Mouse (Mus musculus) gastrocnemius, adult 18-20 months (tissue): ENCODE results near the gene Ube2h. TPM values are rescaled to one million over a fixed set of nuclear protein-coding genes. Genes with fewer than 3 reads are reported as not detected.
"Not testable (repeated sequence)": the region's sequence is repeated elsewhere in the genome, so short reads cannot be mapped to it uniquely, and the experiment has no call there.

Experiments
- DNase-seq: peaks from one replicate; pipeline ENCODE4 v3.0.0; 2021; ENCODE audit warnings: low spot score
- total RNA-seq, 2 experiments: library from RNA; stranded (reverse); gene quantifications; 2 replicates each; pipeline ENCODE4 v1.2.3; 2021

The Ube2h gene
- total RNA-seq, 2 experiments from 2014 or later: 64.7 to 69.4 TPM

- DNase-seq: not testable (repeated sequence)
These were observed 99.2 kb downstream of the Ube2h start for GRCm38 (mm10) chr6:30205180-30205538.

- DNase-seq: no peak
These were observed 99.8 kb downstream of the Ube2h start for GRCm38 (mm10) chr6:30204383-30205179.

GRCm38 (mm10) chr6:30196143-30196542 lies 108.2 kb downstream of the Ube2h start:
- DNase-seq: no peak

- no peak for DNase-seq
These were observed 108.7 kb downstream of the Ube2h start for GRCm38 (mm10) chr6:30195656-30196055.

GRCm38 (mm10) chr6:30183624-30184023 lies 120.7 kb downstream of the Ube2h start:
- no peak for DNase-seq

- DNase-seq: no peak
These were observed 122.3 kb downstream of the Ube2h start for GRCm38 (mm10) chr6:30182038-30182437.

- no peak for DNase-seq
These were observed 124.0 kb downstream of the Ube2h start for GRCm38 (mm10) chr6:30180321-30180720.

- DNase-seq: no peak
These were observed 125.3 kb downstream of the Ube2h start for GRCm38 (mm10) chr6:30179046-30179445.

DNA sequence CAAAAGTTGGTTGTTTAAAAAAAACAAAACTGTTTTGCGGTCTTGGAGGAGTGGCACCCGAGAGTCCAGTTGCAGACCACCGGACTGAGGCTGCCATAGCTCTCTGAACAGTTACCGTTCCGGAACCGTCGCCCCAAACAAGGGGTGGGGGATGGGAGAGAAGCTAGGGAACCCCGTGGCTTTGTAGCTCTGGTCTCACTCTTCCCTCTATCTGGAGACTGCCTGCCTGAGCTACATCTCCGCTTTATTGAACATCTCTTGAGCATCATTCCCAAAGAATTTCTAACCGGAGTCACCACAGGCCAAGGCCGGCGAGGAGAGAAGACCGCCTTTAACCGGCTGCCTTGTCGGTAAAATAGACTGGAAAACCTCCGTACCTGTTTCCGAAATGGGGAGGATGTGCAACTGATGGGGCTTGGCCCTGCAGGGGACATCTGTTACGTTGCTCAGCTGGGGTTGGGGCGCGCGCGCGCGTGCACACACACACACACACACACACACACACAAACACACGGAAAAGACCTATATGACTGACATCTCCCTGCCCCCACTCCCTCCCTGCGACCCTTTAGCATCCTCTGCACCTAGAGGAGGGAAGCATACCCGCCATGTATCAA lies 126.2 kb downstream of the Ube2h start:
- no peak for DNase-seq

GRCm38 (mm10) chr6:30177305-30177704 lies 127.0 kb downstream of the Ube2h start:
- DNase-seq: no peak

GRCm38 (mm10) chr6:30176496-30176895 lies 127.8 kb downstream of the Ube2h start:
- no peak for DNase-seq

GRCm38 (mm10) chr6:30175918-30176421 lies 128.4 kb downstream of the Ube2h start:
- DNase-seq: no peak

DNA sequence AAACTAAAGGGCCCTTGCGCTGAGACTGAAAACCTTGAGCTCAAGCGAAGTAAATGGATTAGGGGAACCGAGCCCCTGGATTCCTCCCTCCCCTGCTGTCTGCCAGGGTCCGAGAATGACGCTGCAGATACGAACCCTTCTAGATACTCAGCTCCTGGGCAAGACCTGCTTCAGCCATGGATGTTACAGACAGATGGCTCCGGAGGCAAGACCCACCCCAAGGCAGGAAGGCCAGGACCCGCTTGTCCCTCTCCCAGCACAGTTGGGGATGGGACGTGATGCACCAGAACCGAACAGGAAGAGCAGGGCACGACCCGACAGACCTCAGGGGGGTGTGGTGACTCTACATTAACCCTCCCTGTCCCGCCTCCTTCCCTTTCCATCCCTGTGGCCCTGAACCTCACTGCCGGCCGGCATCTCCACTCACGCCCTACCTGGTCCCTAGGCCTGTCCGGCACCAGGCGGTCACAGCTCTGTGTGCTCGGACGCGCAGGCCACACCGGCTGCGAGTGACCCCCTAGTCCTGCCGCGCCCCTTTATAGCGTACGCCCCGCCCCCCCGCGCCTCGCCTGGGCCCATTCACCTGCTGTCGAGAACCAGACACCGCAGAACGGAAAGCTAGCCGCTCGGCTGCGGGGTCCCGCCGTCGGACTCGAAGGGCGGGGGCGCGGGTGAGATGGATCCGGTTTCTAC lies 129.0 kb downstream of the Ube2h start:
- no peak for DNase-seq

- DNase-seq: no peak
These were observed 129.7 kb downstream of the Ube2h start for GRCm38 (mm10) chr6:30174461-30175224.

DNA sequence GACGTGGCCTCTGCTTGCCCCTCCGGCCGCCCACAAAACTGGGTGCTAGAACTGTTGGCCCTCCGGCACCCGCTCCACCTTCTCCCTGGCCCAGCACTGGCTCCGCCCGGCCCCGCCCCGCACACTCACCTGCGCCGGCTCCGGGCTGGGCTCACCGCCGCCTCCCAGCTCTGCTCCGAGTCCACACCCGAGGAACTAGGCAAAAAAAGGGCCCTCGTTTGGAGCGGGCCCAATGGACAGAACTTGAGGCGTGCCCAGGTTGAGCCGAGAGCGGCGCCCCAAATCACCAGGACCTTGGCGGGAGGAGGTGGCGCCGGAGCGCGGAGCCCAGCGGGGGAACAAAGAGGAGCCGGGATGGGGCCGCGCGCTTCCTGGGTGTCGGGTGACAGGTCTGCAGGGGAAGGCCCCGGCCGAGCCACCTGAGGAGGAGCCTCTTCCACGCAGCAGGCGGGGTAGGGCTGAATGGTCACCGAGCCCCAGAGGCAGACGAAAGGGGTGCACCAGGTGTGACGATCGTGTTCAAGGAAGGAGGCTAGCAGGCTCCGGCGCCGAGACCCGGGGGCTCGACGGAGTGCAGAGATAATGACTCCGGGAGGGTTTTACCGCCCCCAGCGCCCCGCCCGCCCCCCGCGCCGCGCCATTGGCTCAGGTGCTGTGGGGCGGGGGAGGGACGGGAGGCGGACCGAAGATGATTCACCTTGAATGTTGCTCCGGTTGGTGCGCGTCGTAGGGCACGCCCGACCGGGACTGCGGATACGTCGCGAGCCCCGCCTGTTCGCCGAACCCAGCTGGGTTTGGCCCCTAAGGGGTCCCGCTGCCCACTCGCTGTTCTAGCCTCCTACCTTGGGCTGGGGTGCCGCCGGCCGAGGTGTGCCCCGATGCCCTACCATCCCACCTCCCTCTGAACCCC lies 130.5 kb downstream of the Ube2h start:
- no peak for DNase-seq

DNA sequence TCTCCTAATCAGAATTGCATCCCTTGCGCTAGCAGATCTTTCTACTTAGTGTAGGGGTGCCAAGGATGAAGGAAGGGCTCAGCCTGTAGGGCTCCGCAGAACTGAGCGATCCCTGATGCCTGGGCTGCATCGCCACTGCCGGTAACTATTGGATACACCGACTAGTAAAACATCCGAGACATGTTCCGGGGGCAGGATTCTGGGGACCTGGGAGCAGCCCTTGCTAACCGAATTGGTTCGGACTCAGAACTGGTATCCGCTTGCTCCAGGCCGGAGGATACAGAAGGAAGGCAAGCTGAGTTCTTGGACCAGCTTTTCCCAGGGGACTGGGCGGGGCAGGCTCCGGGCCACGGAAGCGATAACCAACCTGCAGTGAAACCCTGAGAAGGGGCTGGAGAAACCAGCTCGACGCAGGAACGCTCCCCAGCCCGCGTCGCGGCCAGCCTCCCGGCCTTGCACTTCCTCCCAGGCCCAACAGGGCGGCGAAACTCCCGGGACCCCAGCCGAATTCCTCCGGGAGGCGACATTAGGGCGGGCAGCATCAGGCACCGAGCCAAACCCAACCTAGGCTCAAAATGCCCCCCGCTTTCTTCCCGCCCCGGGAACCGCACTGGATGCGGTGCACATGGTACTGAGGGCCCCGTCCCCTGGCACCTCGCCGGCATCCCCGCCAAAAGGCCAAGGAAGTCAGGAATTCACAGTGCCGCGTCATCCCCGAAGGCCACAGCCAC lies 131.4 kb downstream of the Ube2h start:
- peak; percentile 18 for DNase-seq

DNA sequence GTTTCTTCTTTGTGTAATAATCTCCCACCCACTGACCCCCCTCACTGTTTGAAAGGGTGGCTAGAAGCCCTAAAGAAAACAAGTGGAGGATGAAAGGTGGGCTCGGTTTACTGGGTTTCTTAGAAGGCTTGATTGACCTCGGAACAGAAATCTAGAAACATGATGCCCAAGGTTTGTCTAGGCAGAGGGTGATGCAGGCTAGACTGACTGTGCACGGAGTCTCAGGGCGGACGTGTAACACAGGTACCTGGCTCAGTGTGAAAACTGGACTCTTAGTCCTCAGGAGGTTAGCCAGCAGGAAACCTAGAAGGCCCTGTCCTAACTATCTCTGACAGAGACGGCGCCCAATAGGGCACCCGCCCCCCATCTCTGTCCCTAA lies 131.9 kb downstream of the Ube2h start:
- DNase-seq: no peak

DNA sequence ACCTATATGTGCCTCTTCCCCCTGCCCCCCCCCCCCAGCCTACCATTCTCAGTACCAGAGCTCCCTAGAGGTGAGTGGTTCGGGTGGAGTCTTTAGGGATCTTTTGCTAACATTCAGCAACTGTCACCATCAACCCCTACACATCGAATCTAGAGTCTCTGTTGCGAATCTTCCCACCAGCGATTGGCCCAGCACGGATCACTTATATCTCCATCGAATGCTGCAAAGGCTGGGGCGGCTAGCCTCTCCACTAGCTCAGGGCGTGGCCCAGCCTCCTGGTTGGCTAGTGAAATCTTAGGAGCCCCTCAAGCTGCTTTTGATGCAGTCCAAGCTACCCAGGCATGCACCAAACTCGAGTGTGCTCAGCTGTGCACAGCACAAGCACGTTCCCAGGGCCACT lies 132.4 kb downstream of the Ube2h start:
- no peak for DNase-seq

- no peak for DNase-seq
These were observed 133.1 kb downstream of the Ube2h start for GRCm38 (mm10) chr6:30171226-30171625.

DNA sequence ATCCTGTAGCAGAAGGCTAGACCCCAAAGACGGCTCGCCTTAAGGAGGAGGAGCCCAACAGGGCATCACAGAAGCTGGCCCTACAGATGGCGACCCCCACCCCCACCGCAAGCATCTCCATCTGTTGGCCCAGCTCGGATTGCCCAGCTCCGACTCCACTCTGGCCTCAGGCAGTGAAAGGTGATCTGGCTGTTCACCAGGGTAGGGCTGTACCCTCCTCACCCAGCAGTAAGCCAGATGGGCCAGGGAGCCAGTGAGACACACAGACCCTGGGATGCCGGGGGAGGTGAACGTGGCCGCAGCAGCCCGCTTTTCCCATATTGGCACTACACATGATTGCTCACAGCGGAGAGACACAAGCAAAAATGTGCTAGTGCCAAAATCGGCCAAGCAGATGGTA lies 135.2 kb downstream of the Ube2h start:
- no peak for DNase-seq
